Mouse (Mus musculus) kidney, adult 2 months (tissue): ENCODE results near the gene Iars2. TPM values are rescaled to one million over a fixed set of nuclear protein-coding genes. Genes with fewer than 3 reads are reported as not detected.
"Not testable (repeated sequence)": the region's sequence is repeated elsewhere in the genome, so short reads cannot be mapped to it uniquely, and the experiment has no call there.

Source experiments
- DNase-seq: peaks from one replicate; pipeline ENCODE4 v3.0.0; 2021
- H3K27ac ChIP-seq: fragments of 200-500 bp; 2 replicates; pipeline ENCODE4 v1.5.1; 2012; ENCODE audit warnings: low read depth, low read length, control low read depth, inconsistent platforms; ENCODE audit not compliant: insufficient read depth
- H3K27me3 ChIP-seq: fragments of 200-500 bp; replicated peaks from 2 replicates; pipeline ENCODE4 v1.6.1; 2012; ENCODE audit warnings: mild to moderate bottlenecking, moderate library complexity, low read length, inconsistent platforms; ENCODE audit not compliant: control insufficient read depth, insufficient read depth
- H3K36me3 ChIP-seq: fragments of 200-500 bp; 2 replicates; pipeline ENCODE4 v1.6.1; 2012; ENCODE audit warnings: mild to moderate bottlenecking, moderate library complexity, low read length, inconsistent platforms; ENCODE audit not compliant: control insufficient read depth, insufficient read depth
- H3K4me1 ChIP-seq: fragments of 200-500 bp; 2 replicates; pipeline ENCODE4 v1.6.1; 2011; ENCODE audit warnings: low read length; ENCODE audit not compliant: control insufficient read depth, insufficient read depth
- H3K4me3 ChIP-seq: fragments of 200-500 bp; 2 replicates; pipeline ENCODE4 v1.5.1; 2011; ENCODE audit warnings: mild to moderate bottlenecking, low read depth, low read length, control low read depth; ENCODE audit not compliant: insufficient read depth
- CTCF ChIP-seq: fragments of 200-500 bp; conservative IDR thresholded peaks from 2 replicates; pipeline ENCODE4 v1.5.1; 2011; ENCODE audit warnings: low read depth, mild to moderate bottlenecking, control low read depth, low read length, moderate library complexity, mixed read lengths; ENCODE audit not compliant: insufficient read depth, insufficient read length
- POLR2A ChIP-seq: fragments of 200-500 bp; IDR thresholded peaks from one replicate; pipeline ENCODE4 v1.6.1; 2011; ENCODE audit warnings: low read depth, low read length, control low read depth
- WGBS: fragments of 180-500 bp; shearing (Covaris S2); methylation state at CpG from one replicate; pipeline ENCODE4 v1.1.7; 2018; 5-methylcytosine and 5-hydroxymethylcytosine counted together
- polyA plus RNA-seq: library from polyadenylated mRNA; depleted of rRNA; stranded (reverse); fragments of >200 nt; gene quantifications from 2 replicates; pipeline ENCODE4 v1.2.3, GENCODE M21; 2012

The Iars2 gene
- polyA plus RNA-seq, 1 experiment: 37.7 TPM

DNA sequence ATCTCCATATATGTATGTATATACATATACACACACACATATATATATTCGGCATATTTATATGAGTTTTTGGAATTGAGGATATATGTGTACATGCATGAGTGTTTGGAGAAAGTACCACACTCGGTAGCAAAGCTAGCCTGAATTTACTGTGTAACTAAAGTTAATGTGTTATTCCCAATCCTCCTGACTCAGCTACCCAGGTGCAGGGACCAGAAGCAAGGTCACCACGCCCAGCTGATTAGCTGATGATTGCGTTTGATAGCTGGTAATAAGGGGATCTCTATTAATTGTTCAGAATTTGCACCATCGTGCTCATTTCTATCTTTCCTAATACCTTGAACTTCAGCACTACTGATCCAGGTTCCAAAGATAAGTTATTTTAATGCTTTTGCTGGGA is 4.5 kb upstream of the Iars2 start:
- no peak overlapping the region for H3K27ac ChIP-seq
- H3K4me3 ChIP-seq: no peak overlapping the region
- DNase-seq: peak; percentile 63
- TF ChIP-seq CTCF (no peak), POLR2A (no peak)
- H3K36me3 ChIP-seq: no peaks in the 10 kb centered on the region
- no peaks in the 10 kb centered on the region for H3K27me3 ChIP-seq
- WGBS: 54% methylated on average over 5 of the region's 5 CpGs
- H3K4me1 ChIP-seq: peaks cover 12% of the 10 kb centered on the region; the same call in 1 of the 2 replicates

DNA sequence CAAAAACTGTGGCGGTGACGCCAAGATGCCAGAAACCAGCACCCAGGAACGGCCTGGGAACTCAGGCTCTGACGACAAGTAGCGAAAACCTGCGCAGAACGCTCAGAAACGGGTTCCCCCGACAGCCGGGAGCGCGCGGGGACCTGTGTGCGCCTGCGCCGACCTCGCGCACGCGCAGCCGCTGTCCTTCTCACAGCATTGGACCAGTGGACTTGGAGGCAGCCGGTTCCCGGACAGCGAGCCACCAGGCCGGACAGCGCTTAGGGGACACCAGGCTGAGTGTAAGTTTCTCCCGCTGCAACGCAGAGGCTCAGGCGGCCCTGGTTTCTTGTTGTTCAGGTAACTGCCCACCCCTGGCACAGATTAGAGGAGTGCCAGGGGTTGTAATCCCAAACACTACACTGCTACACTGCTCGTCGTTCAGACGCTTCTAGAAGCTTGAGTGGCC is 2.8 kb upstream of the Iars2 start, which contains the start of gene Bpnt1:
Bpnt1 (plus strand) TSS at position 167 of the 448 bp plus-strand sequence.
- peaks cover 12% of the 10 kb centered on the region; the same call in 1 of the 2 replicates for H3K4me1 ChIP-seq
- no peaks in the 10 kb centered on the region for H3K27me3 ChIP-seq
- DNase-seq: peak; percentile 95
- peak within 1 kb of the TSS; percentile 71 for H3K4me3 ChIP-seq
- no peaks in the 10 kb centered on the region for H3K36me3 ChIP-seq
- WGBS: under 1% methylated on average over 32 of the region's 32 CpGs
- peak within 1 kb of the TSS; percentile 92 for H3K27ac ChIP-seq
- TF ChIP-seq CTCF: no peak
- peak; percentile 85 for TF ChIP-seq POLR2A

DNA sequence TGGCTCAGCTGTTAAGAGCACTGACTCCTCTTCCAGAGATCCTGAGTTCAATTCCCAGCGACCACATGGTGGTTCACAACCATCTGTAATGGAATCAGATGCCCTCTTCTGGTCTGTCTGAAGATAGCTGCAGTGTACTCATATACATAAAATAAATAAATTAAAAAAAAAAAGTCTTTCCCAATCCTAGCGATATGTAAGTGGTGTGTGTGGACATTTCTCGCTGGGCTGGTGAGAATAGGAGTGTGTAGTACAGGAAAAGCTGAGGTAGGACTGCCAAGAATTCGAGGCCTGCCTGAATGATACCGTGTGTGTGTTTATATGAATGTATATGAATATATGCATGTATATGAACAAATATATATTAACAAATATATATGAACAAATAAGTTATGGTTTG is 2.2 kb upstream of the Iars2 start:
- no peak overlapping the region for H3K4me3 ChIP-seq
- no peaks in the 10 kb centered on the region for H3K36me3 ChIP-seq
- TF ChIP-seq CTCF (no peak), POLR2A (no peak)
- H3K27ac ChIP-seq: no peak overlapping the region
- DNase-seq: no peak
- 43% methylated on average over 5 of the region's 5 CpGs for WGBS
- peaks cover 12% of the 10 kb centered on the region; the same call in 1 of the 2 replicates for H3K4me1 ChIP-seq
- no peaks in the 10 kb centered on the region for H3K27me3 ChIP-seq

DNA sequence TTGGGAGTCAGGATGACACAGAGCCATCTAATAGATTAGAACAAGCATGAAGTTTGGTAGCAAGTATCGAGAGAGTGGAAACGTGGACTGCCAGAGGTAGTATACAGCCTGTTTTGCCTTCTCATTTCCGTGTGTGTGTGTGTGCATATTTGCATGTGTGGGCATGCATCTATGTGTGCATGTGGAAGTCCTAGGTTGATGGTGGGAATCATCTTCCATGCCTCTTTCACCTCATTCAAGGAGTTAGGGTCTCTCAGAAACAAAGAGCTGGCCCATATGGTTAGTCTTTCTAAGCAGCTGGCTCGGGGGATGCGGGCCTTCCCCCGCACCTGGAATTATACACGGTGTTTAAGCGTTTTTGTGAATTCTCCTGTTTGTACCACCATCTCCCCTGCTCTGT is 655 bp upstream of the Iars2 start:
- H3K27ac ChIP-seq: no peak overlapping the region
- H3K27me3 ChIP-seq: no peaks in the 10 kb centered on the region
- H3K4me3 ChIP-seq: no peak overlapping the region
- peaks cover under 1% of the 10 kb centered on the region; the same call in 1 of the 2 replicates for H3K36me3 ChIP-seq
- H3K4me1 ChIP-seq: peaks cover 4% of the 10 kb centered on the region; the same call in 1 of the 2 replicates
- TF ChIP-seq POLR2A: no peak
- TF ChIP-seq CTCF: no peak
- WGBS: 93% methylated on average over 8 of the region's 8 CpGs
- DNase-seq: no peak

DNA sequence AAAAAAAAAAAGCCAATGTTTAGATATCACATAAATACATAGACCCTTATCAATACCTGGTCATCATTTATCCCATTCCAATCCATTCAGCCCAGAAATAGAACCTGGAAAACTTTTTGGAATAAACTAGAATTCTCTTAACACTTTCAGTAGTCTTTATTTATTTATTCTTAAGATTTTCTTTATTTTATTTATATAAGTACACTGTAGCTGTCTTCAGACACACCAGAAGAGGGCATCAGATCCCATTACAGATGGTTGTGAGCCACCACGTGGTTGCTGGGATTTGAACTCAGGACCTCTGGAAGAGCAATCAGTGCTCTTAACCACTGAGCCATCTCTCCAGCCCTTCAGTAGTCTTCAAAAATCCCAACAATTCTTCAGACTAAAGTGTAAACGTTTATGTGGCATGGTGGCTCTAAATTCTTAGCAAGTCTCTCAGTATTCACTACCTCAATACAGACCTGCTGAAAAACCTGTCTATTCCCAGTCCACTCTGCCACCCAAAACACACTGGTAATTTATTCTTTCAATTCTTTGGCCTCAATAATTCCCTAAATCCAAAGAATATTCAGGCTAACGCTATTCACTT is 1.3 kb downstream of the Iars2 start:
- 43% methylated on average over 3 of the region's 3 CpGs for WGBS
- H3K4me3 ChIP-seq: not testable (repeated sequence)

DNA sequence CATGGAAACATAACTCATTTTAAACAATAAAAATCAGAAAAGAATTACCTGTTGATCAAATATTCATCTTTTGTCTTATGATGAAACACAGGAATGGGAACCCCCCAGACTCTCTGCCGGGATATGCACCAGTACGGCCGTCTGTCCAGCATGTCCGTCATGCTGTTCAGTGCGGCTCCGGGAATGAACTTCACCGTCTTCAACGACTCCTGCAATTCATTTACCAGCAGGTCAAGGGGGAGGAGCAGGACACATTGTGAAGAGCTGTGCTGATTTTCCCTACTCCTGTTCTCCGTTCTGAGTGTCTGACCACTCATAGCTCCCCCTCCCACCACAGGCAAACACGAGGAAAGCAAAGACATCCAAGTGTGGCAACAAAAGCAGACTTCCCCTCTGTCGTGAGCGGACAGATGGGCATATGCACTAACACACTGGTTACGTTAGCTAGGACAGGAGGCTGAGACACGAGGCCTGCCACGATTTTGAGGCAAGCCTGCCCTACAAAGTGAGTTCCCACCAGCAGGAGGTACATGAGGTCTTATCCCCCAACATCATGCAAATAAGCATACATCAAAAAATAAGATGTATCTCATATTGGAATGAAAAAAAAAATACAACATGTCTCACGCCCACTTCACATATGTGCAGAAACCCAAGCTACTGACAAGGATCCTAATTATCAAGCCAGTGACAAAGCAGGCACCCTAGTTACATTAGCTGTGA is 13.2 kb downstream of the Iars2 start:
- Histone ChIP-seq H3K27me3 (no peaks in the 10 kb centered on the region), H3K27ac (no peak overlapping the region), H3K4me1 (no peaks in the 10 kb centered on the region), H3K36me3 (peaks cover 2% of the 10 kb centered on the region; the same call in 1 of the 2 replicates), H3K4me3 (no peak overlapping the region)
- peak; percentile 66 for DNase-seq
- TF ChIP-seq CTCF: no peak
- no peak for TF ChIP-seq POLR2A
- 68% methylated on average over 16 of the region's 16 CpGs for whole genome bisulfite sequencing

More for the DNA sequence above, 1.3 kb downstream of the Iars2 start:
- H3K36me3 ChIP-seq, H3K27ac ChIP-seq, H3K4me1 ChIP-seq, DNase-seq, H3K27me3 ChIP-seq: not testable (repeated sequence)

DNA sequence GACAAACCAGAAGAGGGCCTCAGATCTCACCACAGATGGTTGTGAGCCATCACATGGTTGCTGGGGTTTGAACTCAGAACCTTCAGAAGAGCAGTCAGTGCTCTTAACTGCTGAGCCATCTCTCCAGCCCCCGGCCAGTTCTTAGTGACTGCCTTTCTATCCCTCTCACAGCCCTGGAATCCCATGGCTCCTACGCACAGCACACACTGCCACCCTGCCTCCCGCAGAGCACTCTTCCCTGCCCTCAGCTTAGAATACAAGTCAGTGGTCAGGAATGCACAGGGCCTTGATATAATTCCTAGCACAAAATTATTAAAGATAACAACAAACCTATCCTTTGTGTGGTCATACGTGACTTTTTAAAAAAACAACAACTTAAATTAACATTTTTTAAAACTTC is 14.7 kb downstream of the Iars2 start:
- TF ChIP-seq CTCF (no peak), POLR2A (no peak)
- H3K4me1 ChIP-seq: no peaks in the 10 kb centered on the region
- DNase-seq: no peak
- H3K36me3 ChIP-seq: peaks cover 2% of the 10 kb centered on the region; the same call in 1 of the 2 replicates
- no peak overlapping the region for H3K4me3 ChIP-seq
- 88% methylated on average over 4 of the region's 4 CpGs for WGBS
- no peaks in the 10 kb centered on the region for H3K27me3 ChIP-seq
- H3K27ac ChIP-seq: no peak overlapping the region
